Mouse (Mus musculus): ENCODE data around the gene Traf3ip1. TPM values are rescaled to one million over a fixed set of nuclear protein-coding genes. Genes with fewer than 3 reads are reported as not detected.
"Not testable (repeated sequence)": the region's sequence is repeated elsewhere in the genome, so short reads cannot be mapped to it uniquely, and the experiment has no call there.

Traf3ip1 gene
- polyA plus RNA-seq, 1 experiment from 2014 or later = 2.5 TPM

- no peak overlapping the region for H3K4me3 ChIP-seq (replicated peaks)
- H3K27me3 ChIP-seq = no peaks in the 10 kb centered on the region
- H3K4me1 ChIP-seq (replicated peaks) = peaks cover 14% of the 10 kb centered on the region
- H3K27ac ChIP-seq = peak overlapping the region; percentile 55; the same call in 1 of the 2 replicates
- no peaks in the 10 kb centered on the region for H3K9me3 ChIP-seq (replicated peaks)
- DNase-seq = no peak
- no peak for ATAC-seq (ENCODE audit: low read depth)
- no peak overlapping the region for H3K9ac ChIP-seq
- 68% methylated on average over 6 of the region's 6 CpGs for WGBS (ENCODE audit: insufficient replicate concordance)
- no peaks in the 10 kb centered on the region for H3K36me3 ChIP-seq
- H3K4me2 ChIP-seq = no peak overlapping the region
Measured at GRCm38 (mm10) chr1:91466186-91466585, 28.3 kb upstream of the Traf3ip1 start.

- Histone ChIP-seq H3K4me3 (replicated peaks) (no peak overlapping the region), H3K36me3 (no peaks in the 10 kb centered on the region), H3K27me3 (no peaks in the 10 kb centered on the region), H3K27ac (no peak overlapping the region), H3K9me3 (replicated peaks) (no peaks in the 10 kb centered on the region), H3K4me2 (no peak overlapping the region), H3K9ac (no peak overlapping the region), H3K4me1 (replicated peaks) (peaks cover 6% of the 10 kb centered on the region)
- ATAC-seq (ENCODE audit: low read depth) (no peak), DNase-seq (no peak)
- WGBS (ENCODE audit: insufficient replicate concordance) = 69% methylated on average over 4 of the region's 4 CpGs
Measured at GRCm38 (mm10) chr1:91469888-91470419, 24.5 kb upstream of the Traf3ip1 start.

GRCm38 (mm10) chr1:91478145-91478544 is 16.3 kb upstream of the Traf3ip1 start:
- H3K4me1 ChIP-seq (replicated peaks); DNase-seq; H3K4me3 ChIP-seq (replicated peaks); H3K27ac ChIP-seq; H3K4me2 ChIP-seq; H3K9me3 ChIP-seq (replicated peaks); H3K9ac ChIP-seq; H3K27me3 ChIP-seq; H3K36me3 ChIP-seq; ATAC-seq (ENCODE audit: low read depth): not testable (repeated sequence)
- WGBS (ENCODE audit: insufficient replicate concordance) = 87% methylated on average over 13 of the region's 13 CpGs

- H3K27me3 ChIP-seq = no peaks in the 10 kb centered on the region
- no peaks in the 10 kb centered on the region for H3K36me3 ChIP-seq
- ATAC-seq (ENCODE audit: low read depth) (no peak), DNase-seq (no peak)
- no peak overlapping the region for H3K4me2 ChIP-seq
- WGBS (ENCODE audit: insufficient replicate concordance) = 73% methylated on average over 1 of the region's 1 CpGs
- H3K4me3 ChIP-seq (replicated peaks) = no peak overlapping the region
- no peak overlapping the region for H3K9ac ChIP-seq
- no peak overlapping the region for H3K27ac ChIP-seq
- 0 out of 2 replicates have a peak, but pooled peaks cover 4% of the 10 kb centered on the region for H3K4me1 ChIP-seq (replicated peaks)
- H3K9me3 ChIP-seq (replicated peaks) = no peaks in the 10 kb centered on the region
Measured at GRCm38 (mm10) chr1:91478958-91479357, 15.5 kb upstream of the Traf3ip1 start.

- H3K4me3 ChIP-seq (replicated peaks) = no peak overlapping the region
- H3K27ac ChIP-seq = no peak overlapping the region
- H3K27me3 ChIP-seq = no peaks in the 10 kb centered on the region
- 50% methylated on average over 7 of the region's 7 CpGs for WGBS (ENCODE audit: insufficient replicate concordance)
- DNase-seq (no peak), ATAC-seq (ENCODE audit: low read depth) (no peak)
- H3K9ac ChIP-seq = no peak overlapping the region
- H3K9me3 ChIP-seq (replicated peaks) = no peaks in the 10 kb centered on the region
- H3K36me3 ChIP-seq = no peaks in the 10 kb centered on the region
- 0 out of 2 replicates have a peak, but pooled peaks cover 4% of the 10 kb centered on the region for H3K4me1 ChIP-seq (replicated peaks)
- H3K4me2 ChIP-seq = no peak overlapping the region
Measured at GRCm38 (mm10) chr1:91482616-91483211, 11.7 kb upstream of the Traf3ip1 start.

GRCm38 (mm10) chr1:91483304-91484010 is 11.0 kb upstream of the Traf3ip1 start:
- Histone ChIP-seq H3K4me1 (replicated peaks) (0 out of 2 replicates have a peak, but pooled peaks cover 4% of the 10 kb centered on the region), H3K9ac (no peak overlapping the region), H3K4me2 (no peak overlapping the region), H3K36me3 (no peaks in the 10 kb centered on the region), H3K27me3 (no peaks in the 10 kb centered on the region), H3K27ac (no peak overlapping the region), H3K9me3 (replicated peaks) (no peaks in the 10 kb centered on the region), H3K4me3 (replicated peaks) (no peak overlapping the region)
- ATAC-seq (ENCODE audit: low read depth) (peak; percentile 53; the same call in 1 of the 2 replicates), DNase-seq (peak; percentile 49)
- WGBS (ENCODE audit: insufficient replicate concordance) = 30% methylated on average over 10 of the region's 10 CpGs

- no peaks in the 10 kb centered on the region for H3K9me3 ChIP-seq (replicated peaks)
- no peak overlapping the region for H3K9ac ChIP-seq
- ATAC-seq (ENCODE audit: low read depth) (no peak), DNase-seq (no peak)
- H3K27me3 ChIP-seq = no peaks in the 10 kb centered on the region
- 0 out of 2 replicates have a peak, but pooled peaks cover 4% of the 10 kb centered on the region for H3K4me1 ChIP-seq (replicated peaks)
- H3K27ac ChIP-seq = no peak overlapping the region
- H3K36me3 ChIP-seq = no peaks in the 10 kb centered on the region
- 58% methylated on average over 5 of the region's 5 CpGs for WGBS (ENCODE audit: insufficient replicate concordance)
- H3K4me2 ChIP-seq = no peak overlapping the region
- no peak overlapping the region for H3K4me3 ChIP-seq (replicated peaks)
Measured at GRCm38 (mm10) chr1:91484011-91484346, 10.5 kb upstream of the Traf3ip1 start.

GRCm38 (mm10) chr1:91485422-91485821 is 9.0 kb upstream of the Traf3ip1 start:
- Histone ChIP-seq H3K9ac (no peak overlapping the region), H3K27ac (no peak overlapping the region), H3K4me2 (no peak overlapping the region), H3K4me1 (replicated peaks) (0 out of 2 replicates have a peak, but pooled peaks cover 4% of the 10 kb centered on the region), H3K36me3 (no peaks in the 10 kb centered on the region), H3K9me3 (replicated peaks) (no peaks in the 10 kb centered on the region), H3K4me3 (replicated peaks) (no peak overlapping the region), H3K27me3 (no peaks in the 10 kb centered on the region)
- no peak for ATAC-seq (ENCODE audit: low read depth)
- DNase-seq = no peak
- 52% methylated on average over 3 of the region's 3 CpGs for WGBS (ENCODE audit: insufficient replicate concordance)

- no peak overlapping the region for H3K4me3 ChIP-seq (replicated peaks)
- no peak overlapping the region for H3K27ac ChIP-seq
- no peak for ATAC-seq (ENCODE audit: low read depth)
- H3K36me3 ChIP-seq = no peaks in the 10 kb centered on the region
- no peak for DNase-seq
- WGBS (ENCODE audit: insufficient replicate concordance) = 76% methylated on average over 3 of the region's 3 CpGs
- H3K4me1 ChIP-seq (replicated peaks) = 0 out of 2 replicates have a peak, but pooled peaks cover 4% of the 10 kb centered on the region
- H3K4me2 ChIP-seq = no peak overlapping the region
- no peaks in the 10 kb centered on the region for H3K27me3 ChIP-seq
- no peak overlapping the region for H3K9ac ChIP-seq
- no peaks in the 10 kb centered on the region for H3K9me3 ChIP-seq (replicated peaks)
Measured at GRCm38 (mm10) chr1:91486165-91486564, 8.3 kb upstream of the Traf3ip1 start.

- H3K27ac ChIP-seq = no peak overlapping the region
- no peak overlapping the region for H3K4me2 ChIP-seq
- no peaks in the 10 kb centered on the region for H3K9me3 ChIP-seq (replicated peaks)
- no peak overlapping the region for H3K9ac ChIP-seq
- peaks cover 12% of the 10 kb centered on the region for H3K4me1 ChIP-seq (replicated peaks)
- no peak overlapping the region for H3K4me3 ChIP-seq (replicated peaks)
- ATAC-seq (ENCODE audit: low read depth) = no peak
- no peaks in the 10 kb centered on the region for H3K36me3 ChIP-seq
- 51% methylated on average over 1 of the region's 1 CpGs for WGBS (ENCODE audit: insufficient replicate concordance)
- H3K27me3 ChIP-seq = no peaks in the 10 kb centered on the region
- DNase-seq = no peak
Measured at GRCm38 (mm10) chr1:91490322-91490721, 4.1 kb upstream of the Traf3ip1 start.

GRCm38 (mm10) chr1:91492740-91493139 is 1.7 kb upstream of the Traf3ip1 start:
- H3K4me1 ChIP-seq (replicated peaks) = peaks cover 22% of the 10 kb centered on the region
- H3K9ac ChIP-seq = no peak overlapping the region
- DNase-seq = no peak
- 25% methylated on average over 2 of the region's 2 CpGs for WGBS (ENCODE audit: insufficient replicate concordance)
- H3K27ac ChIP-seq = no peak overlapping the region
- H3K4me2 ChIP-seq = no peak overlapping the region
- no peak overlapping the region for H3K4me3 ChIP-seq (replicated peaks)
- no peaks in the 10 kb centered on the region for H3K36me3 ChIP-seq
- ATAC-seq (ENCODE audit: low read depth) = no peak
- no peaks in the 10 kb centered on the region for H3K9me3 ChIP-seq (replicated peaks)
- H3K27me3 ChIP-seq = no peaks in the 10 kb centered on the region
